Mouse (Mus musculus): Measurements from ENCODE around the gene Fkbp9.

DNA sequence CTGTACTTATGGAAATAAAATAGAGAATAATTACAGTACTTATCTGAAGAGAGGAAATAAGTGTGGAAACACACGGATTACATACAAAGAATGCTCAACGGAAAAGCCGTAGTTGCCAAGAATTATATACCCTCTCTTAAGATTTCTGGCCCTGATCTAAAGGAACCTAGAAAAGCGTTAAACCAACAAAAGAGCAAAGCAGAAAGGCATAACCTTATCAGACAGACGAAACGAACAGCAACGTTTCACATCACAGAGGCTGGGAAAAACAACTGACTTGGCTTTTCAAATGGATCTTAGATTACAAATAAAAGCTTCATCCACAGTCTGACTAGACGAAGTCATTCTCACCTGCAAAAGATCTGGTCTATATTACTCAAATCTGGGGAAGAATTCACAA is 35.6 kb upstream of the Fkbp9 start:
- TF ChIP-seq POLR2A (IDR thresholded peaks at IDR 0.05; ENCODE audit: extremely low read depth, insufficient read depth, low read length) (no peak), CTCF (IDR thresholded peaks at IDR 0.05; ENCODE audit: extremely low read depth, insufficient read depth, low read length) (no peak)
